Mouse (Mus musculus) spleen, adult 2 months (tissue): ENCODE data around the gene Nck1. TPM values are rescaled to one million over a fixed set of nuclear protein-coding genes. Genes with fewer than 3 reads are reported as not detected.

Source experiments
- DNase-seq, 2 experiments: peaks; one replicate each; pipeline versions ENCODE4 v3.0.0 to v3.0.0-alpha.2; 2012 to 2021; ENCODE audit warnings: low spot score in 2 of 2, low read depth in 1 of 2
- H3K27ac ChIP-seq: fragments of 200-500 bp; 2 replicates; pipeline ENCODE4 v1.5.1; 2012; ENCODE audit warnings: low read length, inconsistent platforms; ENCODE audit not compliant: insufficient read depth
- H3K27me3 ChIP-seq: fragments of 200-500 bp; 2 replicates; pipeline ENCODE4 v1.6.1; 2012; ENCODE audit warnings: mild to moderate bottlenecking, moderate library complexity, low read length, inconsistent platforms; ENCODE audit not compliant: control insufficient read depth, insufficient read depth
- H3K36me3 ChIP-seq: fragments of 200-500 bp; 2 replicates; pipeline ENCODE4 v1.6.1; 2012; ENCODE audit warnings: mild to moderate bottlenecking, low read length, inconsistent platforms; ENCODE audit not compliant: control insufficient read depth, insufficient read depth
- H3K4me1 ChIP-seq: fragments of 200-500 bp; 2 replicates; pipeline ENCODE4 v1.6.1; 2011; ENCODE audit warnings: inconsistent platforms; ENCODE audit not compliant: control insufficient read depth, insufficient read depth, insufficient read length
- H3K4me3 ChIP-seq: fragments of 200-500 bp; 2 replicates; pipeline ENCODE4 v1.5.1; 2011; ENCODE audit warnings: mild to moderate bottlenecking, inconsistent platforms; ENCODE audit not compliant: insufficient read depth, insufficient read length; ENCODE audit errors: extremely low read depth
- CTCF ChIP-seq: fragments of 200-500 bp; IDR thresholded peaks from 2 replicates; pipeline ENCODE4 v1.5.1; 2011; ENCODE audit warnings: mild to moderate bottlenecking, inconsistent platforms; ENCODE audit not compliant: insufficient read depth, insufficient read length, insufficient replicate concordance; ENCODE audit errors: extremely low read depth
- POLR2A ChIP-seq: fragments of 200-500 bp; IDR thresholded peaks from 2 replicates; pipeline ENCODE4 v1.6.1; 2011; ENCODE audit warnings: low read depth, low read length, inconsistent platforms
- WGBS: fragments of 180-500 bp; shearing (Covaris S2); methylation state at CpG from one replicate; pipeline ENCODE4 v1.1.7; 2018; 5-methylcytosine and 5-hydroxymethylcytosine counted together
- polyA plus RNA-seq: library from polyadenylated mRNA; depleted of rRNA; stranded (reverse); fragments of >200 nt; gene quantifications from 2 replicates; pipeline ENCODE4 v1.2.3, GENCODE M21; 2012; rRNA removed

The Nck1 gene
- 2.0 and 2.2 TPM in 2 replicates for polyA plus RNA-seq

DNA sequence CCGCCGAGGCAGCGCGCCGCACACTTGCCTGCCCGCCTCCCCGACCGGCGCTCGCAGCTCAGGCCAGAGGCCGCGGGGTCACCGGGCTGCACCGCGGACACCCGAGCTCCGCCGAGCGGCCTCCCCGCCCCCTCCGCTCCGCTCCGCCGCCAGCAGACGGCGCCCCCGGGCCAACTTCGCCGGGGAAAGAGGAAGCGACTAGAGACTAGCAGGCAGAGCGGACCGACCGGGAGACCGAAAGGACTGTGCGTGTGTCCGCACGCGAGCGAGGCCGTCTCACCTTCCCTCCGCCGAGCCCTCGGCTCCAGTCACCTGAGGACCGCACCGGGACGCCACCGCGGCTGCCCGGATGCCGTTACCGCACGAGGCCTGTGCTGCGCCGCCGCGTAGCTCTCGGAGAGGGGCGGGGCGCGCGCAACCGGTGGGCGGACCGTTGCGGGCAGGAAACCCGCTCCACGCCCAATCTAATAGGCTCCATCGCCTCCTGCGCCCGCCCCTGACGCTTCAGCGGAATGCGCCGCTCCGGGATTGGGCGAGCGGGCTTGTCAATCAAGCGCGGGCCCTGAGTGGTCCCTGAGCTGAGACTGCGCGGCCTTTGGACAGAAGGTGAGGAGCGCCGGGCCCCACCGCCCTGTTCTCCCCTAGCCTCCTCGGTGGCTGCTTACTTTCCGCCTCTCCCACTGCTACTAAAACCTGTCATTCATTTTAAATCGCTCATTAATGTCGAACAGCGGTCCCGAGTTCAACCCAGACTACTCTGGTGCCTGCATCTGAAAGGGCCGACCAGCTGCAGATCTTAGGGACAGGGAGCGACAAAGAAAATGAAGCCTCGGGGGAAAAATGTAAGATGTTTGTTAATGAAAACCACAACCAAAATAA, at the start of gene Nck1:
TSS of gene Nck1 (minus strand) at position 420 of the 879 bp plus-strand sequence.
- peak within 1 kb of the TSS; percentile 99 for H3K4me3 ChIP-seq
- peaks cover 3% of the 10 kb centered on the region; the same call in 1 of the 2 replicates for H3K4me1 ChIP-seq
- H3K36me3 ChIP-seq = no peaks in the 10 kb centered on the region
- H3K27me3 ChIP-seq = no peaks in the 10 kb centered on the region
- peak; percentile 92 to 100 for DNase-seq
- peak; percentile 46; the same call in 1 of the 2 replicates for TF ChIP-seq CTCF
- peak; percentile 77 for TF ChIP-seq POLR2A
- peak within 1 kb of the TSS; percentile 99 for H3K27ac ChIP-seq
- WGBS = under 1% methylated on average over 92 of the region's 93 CpGs

GRCm38 (mm10) chr9:100590462-100590861, 44.5 kb upstream of the Nck1 start:
- 17% methylated on average over 4 of the region's 4 CpGs for WGBS
- H3K27me3 ChIP-seq = no peaks in the 10 kb centered on the region
- no peak overlapping the region for H3K4me3 ChIP-seq
- H3K27ac ChIP-seq = no peak overlapping the region
- DNase-seq = no peak
- TF ChIP-seq POLR2A (no peak), CTCF (no peak)
- H3K4me1 ChIP-seq = no peaks in the 10 kb centered on the region
- H3K36me3 ChIP-seq = no peaks in the 10 kb centered on the region

DNA sequence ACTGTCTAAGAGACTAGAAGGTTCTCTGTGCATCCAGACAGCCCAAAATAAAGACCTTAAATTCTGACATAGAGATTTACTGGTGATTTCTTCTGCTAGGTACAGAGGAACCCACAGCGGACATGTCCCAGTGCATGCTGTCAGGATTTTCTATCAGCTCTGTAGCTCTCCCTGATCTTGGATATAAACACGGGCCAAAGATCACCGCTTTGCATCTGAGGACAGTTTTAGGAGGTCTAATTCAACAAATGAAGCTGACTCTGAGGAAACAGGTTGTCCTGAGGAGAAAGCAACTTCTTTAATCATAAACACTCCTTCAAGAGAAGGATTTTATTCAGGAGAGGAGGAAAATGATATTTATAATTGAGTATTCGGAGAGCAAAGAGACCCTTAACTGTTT, 38.1 kb upstream of the Nck1 start:
- no peak for TF ChIP-seq POLR2A
- TF ChIP-seq CTCF = no peak
- WGBS = 92% methylated on average over 4 of the region's 4 CpGs
- no peaks in the 10 kb centered on the region for H3K27me3 ChIP-seq
- no peak overlapping the region for H3K27ac ChIP-seq
- H3K36me3 ChIP-seq = no peaks in the 10 kb centered on the region
- no peak overlapping the region for H3K4me3 ChIP-seq
- no peak for DNase-seq
- H3K4me1 ChIP-seq = no peaks in the 10 kb centered on the region

- Histone ChIP-seq H3K27me3 (no peaks in the 10 kb centered on the region), H3K4me3 (no peak overlapping the region), H3K36me3 (no peaks in the 10 kb centered on the region), H3K4me1 (no peaks in the 10 kb centered on the region), H3K27ac (no peak overlapping the region)
- no peak for TF ChIP-seq CTCF
- TF ChIP-seq POLR2A = no peak
- no peak for DNase-seq
- 75% methylated on average over 13 of the region's 13 CpGs for WGBS
Measured at GRCm38 (mm10) chr9:100582883-100583575, 37.1 kb upstream of the Nck1 start.

DNA sequence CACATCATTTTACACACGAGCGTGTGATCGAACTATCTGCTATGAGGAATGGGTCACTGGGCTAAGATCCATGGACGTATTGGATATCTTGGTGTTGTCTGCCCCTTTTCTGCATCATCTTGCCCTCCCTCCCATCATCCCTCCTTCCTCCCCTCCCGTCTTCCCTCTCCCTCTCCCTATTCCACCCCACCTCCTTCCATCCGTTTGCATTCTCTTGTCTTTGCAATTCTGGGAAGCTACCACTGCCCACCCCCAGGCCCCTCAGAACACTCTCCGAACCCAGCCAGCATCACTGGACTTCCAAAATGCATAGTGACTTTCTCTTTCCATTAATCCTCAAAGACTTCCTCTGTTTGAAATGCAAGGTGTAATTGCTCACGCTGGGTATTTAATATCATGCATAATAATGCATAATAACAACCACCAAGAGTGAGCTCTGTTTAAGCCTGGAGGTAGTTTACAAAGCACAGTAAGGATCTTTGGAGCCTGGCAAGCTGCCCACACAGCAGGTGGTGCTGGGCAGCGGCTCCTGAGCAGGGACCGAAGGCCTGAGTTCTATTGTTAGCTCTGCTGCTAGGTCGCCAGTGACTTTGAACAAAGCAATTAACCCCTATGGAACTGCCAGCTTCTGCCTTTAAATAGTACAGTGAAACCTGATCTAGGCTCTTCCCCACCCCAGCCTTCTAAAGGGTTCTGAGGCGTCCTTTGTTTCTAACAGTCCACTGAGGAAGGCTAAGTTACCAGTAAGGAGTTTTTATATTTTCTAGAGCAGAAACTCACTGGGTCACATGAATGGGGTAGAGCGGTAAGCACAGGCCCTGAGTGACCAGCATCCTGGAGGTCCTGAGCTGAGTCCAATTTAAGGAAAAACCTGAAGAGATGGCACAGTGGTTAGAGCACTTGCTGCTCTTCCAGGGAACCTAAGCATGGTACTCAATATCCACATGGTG, 35.9 kb upstream of the Nck1 start:
- no peak for TF ChIP-seq CTCF
- no peak for TF ChIP-seq POLR2A
- Histone ChIP-seq H3K4me3 (no peak overlapping the region), H3K36me3 (no peaks in the 10 kb centered on the region), H3K27ac (no peak overlapping the region), H3K4me1 (no peaks in the 10 kb centered on the region), H3K27me3 (no peaks in the 10 kb centered on the region)
- WGBS = 82% methylated on average over 13 of the region's 13 CpGs
- no peak for DNase-seq

- TF ChIP-seq POLR2A (no peak), CTCF (no peak)
- no peak for DNase-seq
- Histone ChIP-seq H3K36me3 (no peaks in the 10 kb centered on the region), H3K27ac (no peak overlapping the region), H3K4me1 (no peaks in the 10 kb centered on the region), H3K27me3 (no peaks in the 10 kb centered on the region), H3K4me3 (no peak overlapping the region)
- WGBS = 83% methylated on average over 20 of the region's 20 CpGs
Measured at GRCm38 (mm10) chr9:100580196-100580740, 34.3 kb upstream of the Nck1 start.
